Mouse (Mus musculus): ENCODE data around the gene Med13l. TPM values are rescaled to one million over a fixed set of nuclear protein-coding genes. Genes with fewer than 3 reads are reported as not detected.
A peak's percentile ranks its signal among the peaks of the same experiment; 100 is the strongest.

Med13l gene
- polyA plus RNA-seq, 1 experiment: 10.7 TPM

GRCm38 (mm10) chr5:118769143-118769542, 208.7 kb downstream of the Med13l start:
- Histone ChIP-seq H3K4me1 (ENCODE audit: control insufficient read depth, insufficient read depth, low read length) (no peaks in the 10 kb centered on the region), H3K4me3 (ENCODE audit: insufficient read depth, low read depth, low read length) (no peak overlapping the region), H3K36me3 (ENCODE audit: control insufficient read depth, insufficient read depth, low read length) (no peaks in the 10 kb centered on the region), H3K27me3 (replicated peaks; ENCODE audit: control insufficient read depth, insufficient read depth, low read length) (no peaks in the 10 kb centered on the region), H3K27ac (ENCODE audit: insufficient read depth, low read depth, low read length) (no peak overlapping the region)
- no peak for DNase-seq
- TF ChIP-seq POLR2A (IDR thresholded peaks at IDR 0.05; ENCODE audit: low read depth, low read length) (no peak), CTCF (conservative IDR thresholded peaks at IDR 0.05; ENCODE audit: insufficient read depth, insufficient read length, low read depth, low read length) (no peak)
- 61% methylated on average over 6 of the region's 6 CpGs for WGBS

DNA sequence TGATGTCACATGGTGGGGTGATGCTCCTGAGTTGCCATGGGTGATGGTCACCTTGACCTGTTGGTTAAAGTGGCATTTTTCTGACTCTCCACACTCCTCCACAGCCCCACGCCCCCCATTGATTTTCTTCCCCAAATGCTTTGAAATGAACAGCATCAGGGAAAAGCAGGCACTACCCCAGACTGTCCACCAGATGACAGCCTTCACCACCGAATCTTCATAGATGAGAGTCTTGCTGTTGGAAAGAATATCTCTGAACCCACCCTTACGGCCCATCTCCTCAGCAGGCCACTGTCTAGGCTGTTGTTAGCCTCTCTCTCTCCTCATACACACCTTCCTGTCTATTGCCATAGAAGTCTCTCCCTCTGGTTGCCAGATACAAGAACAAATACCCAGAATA, 213.4 kb downstream of the Med13l start:
- H3K36me3 ChIP-seq (ENCODE audit: control insufficient read depth, insufficient read depth, low read length): no peaks in the 10 kb centered on the region
- no peaks in the 10 kb centered on the region for H3K27me3 ChIP-seq (replicated peaks; ENCODE audit: control insufficient read depth, insufficient read depth, low read length)
- peak; percentile 26 for DNase-seq
- no peak overlapping the region for H3K4me3 ChIP-seq (ENCODE audit: insufficient read depth, low read depth, low read length)
- H3K4me1 ChIP-seq (ENCODE audit: control insufficient read depth, insufficient read depth, low read length): no peaks in the 10 kb centered on the region
- 31% methylated on average over 3 of the region's 3 CpGs for WGBS
- no peak overlapping the region for H3K27ac ChIP-seq (ENCODE audit: insufficient read depth, low read depth, low read length)
- TF ChIP-seq POLR2A (IDR thresholded peaks at IDR 0.05; ENCODE audit: low read depth, low read length): no peak
- peak; percentile 48; the same call in 1 of the 2 replicates for TF ChIP-seq CTCF (conservative IDR thresholded peaks at IDR 0.05; ENCODE audit: insufficient read depth, insufficient read length, low read depth, low read length)

- Histone ChIP-seq H3K27ac (ENCODE audit: insufficient read depth, low read depth, low read length) (no peak overlapping the region), H3K27me3 (replicated peaks; ENCODE audit: control insufficient read depth, insufficient read depth, low read length) (no peaks in the 10 kb centered on the region), H3K4me3 (ENCODE audit: insufficient read depth, low read depth, low read length) (no peak overlapping the region), H3K36me3 (ENCODE audit: control insufficient read depth, insufficient read depth, low read length) (no peaks in the 10 kb centered on the region), H3K4me1 (ENCODE audit: control insufficient read depth, insufficient read depth, low read length) (no peaks in the 10 kb centered on the region)
- no peak for TF ChIP-seq POLR2A (IDR thresholded peaks at IDR 0.05; ENCODE audit: low read depth, low read length)
- no peak for TF ChIP-seq CTCF (conservative IDR thresholded peaks at IDR 0.05; ENCODE audit: insufficient read depth, insufficient read length, low read depth, low read length)
- WGBS: 80% methylated on average over 6 of the region's 6 CpGs
- DNase-seq: no peak
These were observed 215.9 kb downstream of the Med13l start for GRCm38 (mm10) chr5:118776396-118776795.

- 12% methylated on average over 17 of the region's 17 CpGs for WGBS
- Histone ChIP-seq H3K27me3 (replicated peaks; ENCODE audit: control insufficient read depth, insufficient read depth, low read length) (no peaks in the 10 kb centered on the region), H3K4me3 (ENCODE audit: insufficient read depth, low read depth, low read length) (no peak overlapping the region), H3K27ac (ENCODE audit: insufficient read depth, low read depth, low read length) (no peak overlapping the region), H3K4me1 (ENCODE audit: control insufficient read depth, insufficient read depth, low read length) (no peaks in the 10 kb centered on the region), H3K36me3 (ENCODE audit: control insufficient read depth, insufficient read depth, low read length) (no peaks in the 10 kb centered on the region)
- no peak for TF ChIP-seq POLR2A (IDR thresholded peaks at IDR 0.05; ENCODE audit: low read depth, low read length)
- TF ChIP-seq CTCF (conservative IDR thresholded peaks at IDR 0.05; ENCODE audit: insufficient read depth, insufficient read length, low read depth, low read length): peak; percentile 94
- peak; percentile 60 for DNase-seq
These were observed 221.1 kb downstream of the Med13l start for GRCm38 (mm10) chr5:118781598-118781997.

DNA sequence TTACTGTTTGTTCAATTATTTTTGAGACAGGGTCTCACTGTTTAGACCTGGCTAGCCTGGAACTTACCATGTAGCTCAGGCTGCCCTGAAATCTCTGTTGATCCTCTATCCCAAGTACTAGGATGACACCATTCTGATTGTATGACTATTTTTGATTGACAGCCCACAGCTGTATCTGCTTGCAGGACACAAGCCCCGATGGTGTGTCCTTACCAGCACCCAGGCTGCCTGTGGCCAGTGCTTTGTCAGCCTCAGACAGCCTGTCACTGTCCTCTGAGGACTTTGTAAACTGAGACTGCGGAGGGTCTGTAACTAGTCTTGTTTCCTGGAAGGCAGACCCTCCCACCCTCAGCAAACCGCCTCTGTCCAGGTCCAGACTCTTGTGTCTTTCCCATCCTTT, 221.7 kb downstream of the Med13l start:
- no peaks in the 10 kb centered on the region for H3K36me3 ChIP-seq (ENCODE audit: control insufficient read depth, insufficient read depth, low read length)
- H3K4me1 ChIP-seq (ENCODE audit: control insufficient read depth, insufficient read depth, low read length): no peaks in the 10 kb centered on the region
- no peak for DNase-seq
- no peak for TF ChIP-seq CTCF (conservative IDR thresholded peaks at IDR 0.05; ENCODE audit: insufficient read depth, insufficient read length, low read depth, low read length)
- TF ChIP-seq POLR2A (IDR thresholded peaks at IDR 0.05; ENCODE audit: low read depth, low read length): no peak
- no peak overlapping the region for H3K4me3 ChIP-seq (ENCODE audit: insufficient read depth, low read depth, low read length)
- no peak overlapping the region for H3K27ac ChIP-seq (ENCODE audit: insufficient read depth, low read depth, low read length)
- no peaks in the 10 kb centered on the region for H3K27me3 ChIP-seq (replicated peaks; ENCODE audit: control insufficient read depth, insufficient read depth, low read length)
- WGBS: 73% methylated on average over 3 of the region's 3 CpGs

GRCm38 (mm10) chr5:118789226-118789625, 228.7 kb downstream of the Med13l start:
- Histone ChIP-seq H3K4me1 (ENCODE audit: control insufficient read depth, insufficient read depth, low read length) (no peaks in the 10 kb centered on the region), H3K27me3 (replicated peaks; ENCODE audit: control insufficient read depth, insufficient read depth, low read length) (no peaks in the 10 kb centered on the region), H3K36me3 (ENCODE audit: control insufficient read depth, insufficient read depth, low read length) (no peaks in the 10 kb centered on the region), H3K27ac (ENCODE audit: insufficient read depth, low read depth, low read length) (no peak overlapping the region), H3K4me3 (ENCODE audit: insufficient read depth, low read depth, low read length) (no peak overlapping the region)
- WGBS: 73% methylated on average over 11 of the region's 11 CpGs
- TF ChIP-seq CTCF (conservative IDR thresholded peaks at IDR 0.05; ENCODE audit: insufficient read depth, insufficient read length, low read depth, low read length): no peak
- TF ChIP-seq POLR2A (IDR thresholded peaks at IDR 0.05; ENCODE audit: low read depth, low read length): no peak
- no peak for DNase-seq

- Histone ChIP-seq H3K4me3 (ENCODE audit: insufficient read depth, low read depth, low read length) (no peak overlapping the region), H3K27ac (ENCODE audit: insufficient read depth, low read depth, low read length) (no peak overlapping the region), H3K4me1 (ENCODE audit: control insufficient read depth, insufficient read depth, low read length) (no peaks in the 10 kb centered on the region), H3K36me3 (ENCODE audit: control insufficient read depth, insufficient read depth, low read length) (no peaks in the 10 kb centered on the region), H3K27me3 (replicated peaks; ENCODE audit: control insufficient read depth, insufficient read depth, low read length) (no peaks in the 10 kb centered on the region)
- no peak for DNase-seq
- WGBS: 66% methylated on average over 9 of the region's 9 CpGs
- TF ChIP-seq CTCF (conservative IDR thresholded peaks at IDR 0.05; ENCODE audit: insufficient read depth, insufficient read length, low read depth, low read length): no peak
- no peak for TF ChIP-seq POLR2A (IDR thresholded peaks at IDR 0.05; ENCODE audit: low read depth, low read length)
These were observed 229.3 kb downstream of the Med13l start for GRCm38 (mm10) chr5:118789776-118790175.
